Mouse (Mus musculus): Measurements from ENCODE around the gene Slc31a1.

The Slc31a1 gene

GRCm38 (mm10) chr4:62364299-62364698 lies 3.8 kb downstream of the Slc31a1 start:
- DNase-seq (ENCODE audit: low read depth) = no peak

GRCm38 (mm10) chr4:62366291-62366690 lies 5.8 kb downstream of the Slc31a1 start:
- DNase-seq (ENCODE audit: low read depth) = no peak

GRCm38 (mm10) chr4:62367586-62367985 lies 7.1 kb downstream of the Slc31a1 start:
- no peak for DNase-seq (ENCODE audit: low read depth)

DNA sequence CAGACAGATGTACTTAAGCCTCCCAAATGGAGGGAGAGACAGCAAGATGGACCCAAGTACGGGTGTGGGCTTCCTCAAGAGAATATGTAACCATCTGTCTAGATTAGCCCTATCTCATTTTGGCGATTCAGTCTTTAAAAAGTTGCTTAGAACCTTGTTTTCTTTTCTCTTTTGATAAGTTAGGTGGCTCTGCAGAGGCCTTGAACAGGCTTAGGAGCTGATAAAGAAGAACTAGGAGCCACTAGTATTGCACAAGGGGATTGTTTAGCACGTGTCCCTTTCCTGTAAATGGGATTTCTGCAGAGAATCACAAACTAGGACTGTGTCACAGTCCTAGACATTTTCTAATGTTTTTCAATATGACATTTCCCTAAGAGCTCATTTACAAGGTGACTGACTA lies 8.6 kb downstream of the Slc31a1 start:
- DNase-seq (ENCODE audit: low read depth) = no peak

DNA sequence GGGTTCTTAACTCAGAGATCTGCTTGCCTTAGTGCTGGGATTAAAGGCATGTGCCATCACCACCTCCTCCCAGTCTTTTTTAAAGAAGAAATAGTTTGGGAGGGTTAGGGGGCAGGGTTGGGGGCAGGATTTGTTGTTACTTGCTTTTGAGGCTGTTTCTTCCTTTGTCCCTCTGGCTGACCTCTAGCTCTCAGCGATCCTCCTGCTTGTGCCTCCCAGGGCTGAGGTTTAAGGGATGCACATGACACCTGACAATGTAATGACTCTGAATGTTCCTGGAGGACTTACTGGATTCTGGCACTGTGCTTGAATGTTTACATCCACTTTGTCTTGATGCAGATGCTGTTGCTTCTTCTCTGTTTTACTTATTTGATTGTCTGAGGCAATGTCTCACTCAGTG lies 11.9 kb downstream of the Slc31a1 start:
- DNase-seq (ENCODE audit: low read depth) = no peak

GRCm38 (mm10) chr4:62372818-62373520 lies 12.4 kb downstream of the Slc31a1 start:
- no peak for DNase-seq (ENCODE audit: low read depth)

GRCm38 (mm10) chr4:62373668-62374067 lies 13.1 kb downstream of the Slc31a1 start:
- no peak for DNase-seq (ENCODE audit: low read depth)

GRCm38 (mm10) chr4:62374342-62374741 lies 13.8 kb downstream of the Slc31a1 start:
- no peak for DNase-seq (ENCODE audit: low read depth)

- DNase-seq (ENCODE audit: low read depth) = no peak
Observed at GRCm38 (mm10) chr4:62376123-62376522, 15.6 kb downstream of the Slc31a1 start.

- no peak for DNase-seq (ENCODE audit: low read depth)
Observed at GRCm38 (mm10) chr4:62379724-62380381, 19.3 kb downstream of the Slc31a1 start.

- DNase-seq (ENCODE audit: low read depth) = no peak
Observed at GRCm38 (mm10) chr4:62383207-62383606, 22.7 kb downstream of the Slc31a1 start.

DNA sequence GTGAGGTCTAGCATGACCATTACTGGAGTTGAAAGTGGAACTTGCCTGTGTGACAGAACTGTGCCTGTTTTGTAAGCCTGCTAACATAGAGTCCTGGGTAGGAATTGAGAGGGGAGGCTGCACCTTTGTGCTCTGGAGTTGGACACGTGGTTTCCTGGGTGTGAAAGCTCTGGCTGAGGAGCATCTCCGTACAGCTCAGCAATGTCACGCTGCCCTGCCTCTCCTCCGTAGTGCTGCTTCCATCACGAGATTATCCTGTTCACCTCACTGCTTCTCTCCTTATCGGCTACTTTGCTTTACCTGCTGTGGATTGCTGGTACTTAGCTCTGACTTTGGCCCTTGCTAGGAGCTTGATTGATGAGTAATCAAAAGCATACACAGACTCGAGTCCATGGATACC lies 23.2 kb downstream of the Slc31a1 start:
- no peak for DNase-seq (ENCODE audit: low read depth)

DNA sequence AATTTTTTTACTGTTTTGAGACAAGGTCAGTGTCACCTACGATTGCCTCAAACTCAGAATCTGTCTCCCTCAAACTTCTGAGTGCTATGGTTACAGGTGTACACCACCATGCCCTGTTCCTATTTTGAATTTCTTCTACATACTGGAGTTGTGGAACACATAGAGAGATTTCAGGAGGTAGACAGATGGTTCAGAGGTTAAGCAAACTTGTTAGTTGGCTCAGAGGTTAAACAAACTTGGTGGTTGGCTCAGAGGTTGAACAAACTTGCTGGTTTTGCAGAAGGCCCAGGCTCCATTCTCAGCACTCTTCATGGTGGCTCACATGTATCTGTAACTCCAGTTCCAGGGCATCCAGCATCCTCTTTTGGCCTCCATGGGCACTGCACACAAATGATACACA lies 23.6 kb downstream of the Slc31a1 start:
- no peak for DNase-seq (ENCODE audit: low read depth)

GRCm38 (mm10) chr4:62385439-62385838 lies 24.9 kb downstream of the Slc31a1 start:
- DNase-seq (ENCODE audit: low read depth) = no peak

DNA sequence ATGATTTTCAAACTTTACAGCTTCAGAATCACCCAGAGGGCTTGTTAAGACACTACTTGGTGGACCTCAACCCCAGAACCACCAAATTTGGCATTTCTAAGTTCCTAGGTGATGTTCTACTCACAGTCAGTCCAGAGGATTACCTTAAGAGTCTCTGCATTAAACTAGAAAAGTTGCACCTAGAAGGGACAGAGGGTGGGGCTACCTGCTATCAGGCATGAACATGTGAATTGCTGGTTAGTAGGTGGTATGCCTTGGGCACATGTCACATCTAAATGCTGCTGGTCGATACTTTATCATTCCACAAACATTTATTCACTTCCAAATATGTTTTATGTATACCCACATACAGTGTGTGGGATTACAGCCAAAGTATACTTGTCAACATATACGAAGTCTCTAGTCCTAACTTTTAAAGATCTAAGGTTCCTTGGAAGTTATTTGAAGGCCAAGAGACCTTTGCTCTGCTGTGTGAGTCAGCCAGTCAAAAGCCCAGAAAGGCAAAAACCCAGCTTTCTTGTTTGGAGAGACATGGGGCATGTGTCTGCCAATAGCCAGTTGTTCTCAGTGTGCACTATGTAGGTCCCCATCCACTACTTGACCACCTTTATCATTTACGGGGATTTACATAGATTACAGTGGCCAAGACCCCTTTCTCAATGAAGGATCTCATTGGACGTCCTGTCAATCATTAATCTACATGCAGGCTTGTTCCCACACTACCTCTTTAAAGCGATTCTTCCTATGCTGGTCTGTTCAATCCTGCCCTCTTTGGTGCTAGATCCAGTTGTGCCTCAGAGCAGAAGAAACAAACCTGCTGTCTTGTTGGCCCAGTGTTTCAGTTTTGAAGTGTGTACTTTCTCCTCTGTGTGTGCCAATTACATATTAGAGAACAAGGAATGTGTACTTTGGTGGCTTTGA lies 29.3 kb downstream of the Slc31a1 start:
- DNase-seq (ENCODE audit: low read depth) = no peak

DNA sequence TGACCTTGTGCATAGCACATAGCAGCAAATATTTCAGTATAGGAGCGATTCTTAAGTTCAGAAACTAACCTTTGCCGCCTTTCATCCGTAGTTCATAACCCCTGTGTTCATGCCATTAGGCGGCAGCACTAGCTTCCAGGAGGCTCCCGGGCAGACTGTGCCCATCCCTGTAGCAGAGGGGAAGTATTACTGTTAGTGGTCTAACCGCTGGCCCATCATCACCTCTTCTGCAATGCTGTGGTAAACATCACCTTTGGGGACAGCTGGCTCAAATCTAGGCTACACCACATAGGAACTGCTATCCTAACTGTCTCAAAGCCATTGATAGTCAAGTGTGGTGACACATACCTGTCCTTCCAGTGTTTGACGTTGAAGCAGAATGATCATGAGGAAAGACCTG lies 31.4 kb downstream of the Slc31a1 start:
- no peak for DNase-seq (ENCODE audit: low read depth)

DNA sequence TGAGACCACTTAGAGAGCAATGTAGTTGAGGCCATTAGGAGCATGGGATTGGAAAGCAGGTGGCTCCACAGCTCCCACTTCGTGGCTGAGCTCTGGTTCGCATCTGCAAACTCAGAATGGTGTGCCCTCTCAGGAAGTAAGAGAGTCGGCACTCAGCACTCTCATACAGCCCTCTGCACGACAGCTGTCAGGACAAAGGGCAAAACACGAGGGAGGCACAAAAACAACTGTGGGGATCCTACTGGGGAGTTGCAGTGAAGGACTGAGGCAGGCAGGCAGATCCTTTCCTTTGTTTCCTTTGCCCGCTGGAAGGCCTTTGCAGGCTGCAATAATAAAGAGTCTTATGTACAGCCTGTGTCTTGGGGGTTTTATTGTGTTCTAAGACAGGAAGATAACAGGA lies 32.9 kb downstream of the Slc31a1 start:
- DNase-seq (ENCODE audit: low read depth) = no peak

DNA sequence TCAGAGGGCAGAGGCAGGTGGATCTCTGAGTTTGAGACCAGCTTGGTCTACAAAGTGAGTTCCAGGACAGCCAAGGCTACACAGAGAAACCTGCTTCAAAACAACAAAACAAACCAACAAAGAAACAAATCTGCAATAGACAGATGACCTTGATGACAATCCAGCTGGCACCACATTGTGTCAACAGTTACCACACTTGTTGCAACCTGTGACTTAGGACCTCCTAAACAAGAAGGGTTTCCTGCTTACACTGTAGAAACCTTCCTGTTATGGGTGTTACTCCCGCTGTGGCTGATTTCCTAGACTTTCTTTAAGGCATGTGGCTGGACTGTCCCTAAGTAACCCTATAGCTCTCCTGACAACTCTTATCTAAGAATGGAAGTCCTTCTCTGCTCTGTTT lies 35.3 kb downstream of the Slc31a1 start:
- no peak for DNase-seq (ENCODE audit: low read depth)

DNA sequence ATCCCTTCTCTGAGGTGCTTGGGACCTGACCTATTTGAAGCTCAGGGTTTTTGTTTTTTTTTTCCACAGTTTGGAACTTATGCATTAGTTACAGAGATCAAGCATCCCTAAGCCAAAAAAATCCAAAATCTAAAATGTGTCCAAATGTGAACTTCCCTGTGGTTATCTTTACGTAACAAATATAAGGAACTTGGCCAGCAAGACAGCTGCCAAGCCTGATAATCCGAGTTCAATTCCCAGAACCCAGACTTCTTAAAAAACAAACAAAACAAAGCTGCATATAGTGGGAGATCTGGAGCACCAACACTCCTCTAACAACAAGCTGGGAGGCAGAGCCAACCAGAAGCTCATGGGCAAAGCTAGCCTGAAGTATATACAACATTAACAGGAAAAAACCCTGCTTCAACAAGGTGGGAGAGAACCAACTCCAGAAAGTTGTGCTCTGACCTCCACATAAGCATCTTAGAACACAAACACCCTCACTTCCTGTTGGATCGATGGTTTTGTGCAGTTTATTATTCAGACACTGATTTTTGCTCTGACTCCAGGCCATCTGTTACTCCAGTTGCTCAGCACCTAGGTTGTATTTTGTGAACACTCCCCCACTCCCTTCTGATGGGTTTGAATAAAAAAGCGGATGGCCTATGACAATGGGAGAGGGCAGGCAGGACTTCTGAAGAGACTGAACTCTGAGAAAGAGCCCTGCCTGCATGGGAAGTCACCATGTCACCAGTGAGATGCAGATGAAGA lies 37.3 kb downstream of the Slc31a1 start:
- no peak for DNase-seq (ENCODE audit: low read depth)

- DNase-seq (ENCODE audit: low read depth) = no peak
Observed at GRCm38 (mm10) chr4:62398956-62399355, 38.4 kb downstream of the Slc31a1 start.

- DNase-seq (ENCODE audit: low read depth) = no peak
Observed at GRCm38 (mm10) chr4:62406133-62406532, 45.6 kb downstream of the Slc31a1 start.
